Mouse (Mus musculus) heart, postnatal 0 days (tissue): ENCODE data around the gene Atg2b. TPM values are rescaled to one million over a fixed set of nuclear protein-coding genes. Genes with fewer than 3 reads are reported as not detected.

Source experiments
- ATAC-seq: fragments of 200-750 bp; cut with Nextera tagmentation; 2 replicates; pipeline ENCODE4 v1.8.0; 2017; ENCODE audit warnings: low read depth, moderate number of reproducible peaks, moderate library complexity; ENCODE audit not compliant: insufficient read depth
- DNase-seq: peaks from one replicate; pipeline ENCODE4 v3.0.0-alpha.2; 2016; ENCODE audit warnings: low spot score
- H3K27ac ChIP-seq: fragments of 300-500 bp; sonication (generic); 2 replicates; pipeline ENCODE4 v1.5.1; 2014; ENCODE audit warnings: low read depth, mild to moderate bottlenecking
- H3K27me3 ChIP-seq: fragments of 300-500 bp; sonication (generic); 2 replicates; pipeline ENCODE4 v1.6.1; 2014; ENCODE audit warnings: low read length, mixed read lengths; ENCODE audit not compliant: control insufficient read depth, insufficient read depth
- H3K36me3 ChIP-seq: fragments of 300-500 bp; sonication (generic); replicated peaks from 2 replicates; pipeline ENCODE4 v1.6.1; 2014; ENCODE audit warnings: low read length, mixed read lengths; ENCODE audit not compliant: control insufficient read depth, insufficient read depth
- H3K4me1 ChIP-seq: fragments of 300-500 bp; sonication (generic); 2 replicates; pipeline ENCODE4 v1.6.1; 2014; ENCODE audit warnings: antibody characterized with exemption; ENCODE audit not compliant: control insufficient read depth, insufficient read depth
- H3K4me2 ChIP-seq: fragments of 300-500 bp; sonication (generic); 2 replicates; pipeline ENCODE4 v1.6.1; 2014; ENCODE audit warnings: low read depth, mild to moderate bottlenecking, low read length, moderate library complexity
- H3K4me3 ChIP-seq: fragments of 300-500 bp; sonication (generic); 2 replicates; pipeline ENCODE4 v1.5.1; 2014; ENCODE audit warnings: low read depth, low read length
- H3K9ac ChIP-seq: fragments of 300-500 bp; sonication (generic); replicated peaks from 2 replicates; pipeline ENCODE4 v1.6.1; 2014; ENCODE audit warnings: low read depth, low read length, mixed read lengths
- H3K9me3 ChIP-seq: fragments of 300-500 bp; sonication (generic); replicated peaks from 2 replicates; pipeline ENCODE4 v1.6.1; 2016; ENCODE audit warnings: low read length; ENCODE audit not compliant: control insufficient read depth
- CTCF ChIP-seq: IDR thresholded peaks from 2 replicates; pipeline ENCODE4 v1.5.1; 2016; ENCODE audit warnings: antibody characterized with exemption, control low read depth, low read depth
- EP300 ChIP-seq: IDR thresholded peaks from 2 replicates; pipeline ENCODE4 v1.6.1; 2016; ENCODE audit warnings: antibody characterized with exemption, low read depth
- WGBS: fragments of 180-500 bp; shearing (Covaris S2); extraction: QIAGEN DNeasy Blood & Tissue Kit; methylation state at CpG from one replicate; pipeline ENCODE4 v1.1.7; 2014; 5-methylcytosine and 5-hydroxymethylcytosine counted together
- polyA plus RNA-seq: library from polyadenylated mRNA; unstranded; fragments of >200 nt; fragmentation: Nextera tagmentation; extraction: Ambion mirVana; gene quantifications from 2 replicates; pipeline ENCODE4 v1.2.1, GENCODE M21; 2015
- total RNA-seq: library from RNA; depleted of rRNA; stranded (reverse); fragments of >200 nt; gene quantifications from 2 replicates; pipeline ENCODE4 v1.2.3, GENCODE M21; 2014; ENCODE audit warnings: low replicate concordance

The Atg2b gene
- total and polyA plus RNA-seq, 2 experiments from 2014 or later = 5.4 to 20.8 TPM

DNA sequence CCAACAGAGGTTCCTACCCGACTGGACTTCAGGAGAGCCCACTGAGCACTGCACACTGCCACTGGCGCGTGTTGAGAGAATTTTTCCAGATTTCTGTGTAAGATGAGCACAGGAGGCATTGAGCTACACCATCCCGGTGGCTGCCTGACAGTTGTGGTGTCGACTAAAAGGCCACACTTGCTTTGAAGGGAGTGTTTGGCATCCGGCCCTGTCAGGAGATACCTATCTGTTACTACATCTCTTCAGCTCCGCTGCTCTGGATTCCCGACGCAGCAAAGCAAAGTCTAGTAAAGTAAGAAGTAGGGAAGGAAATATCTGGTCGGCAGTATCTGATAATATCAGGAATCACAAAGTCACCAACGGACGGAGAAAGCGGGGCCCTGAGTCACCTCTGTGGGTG is 4.4 kb upstream of the Atg2b start:
- TF ChIP-seq EP300 = no peak
- TF ChIP-seq CTCF = no peak
- Histone ChIP-seq H3K4me1 (peaks cover 7% of the 10 kb centered on the region; the same call in 1 of the 2 replicates), H3K27ac (no peak overlapping the region), H3K36me3 (peaks cover 8% of the 10 kb centered on the region), H3K4me3 (no peak overlapping the region), H3K9ac (no peak overlapping the region), H3K27me3 (no peaks in the 10 kb centered on the region), H3K9me3 (no peaks in the 10 kb centered on the region), H3K4me2 (no peak overlapping the region)
- DNase-seq (no peak), ATAC-seq (no peak)
- 84% methylated on average over 13 of the region's 13 CpGs for WGBS

DNA sequence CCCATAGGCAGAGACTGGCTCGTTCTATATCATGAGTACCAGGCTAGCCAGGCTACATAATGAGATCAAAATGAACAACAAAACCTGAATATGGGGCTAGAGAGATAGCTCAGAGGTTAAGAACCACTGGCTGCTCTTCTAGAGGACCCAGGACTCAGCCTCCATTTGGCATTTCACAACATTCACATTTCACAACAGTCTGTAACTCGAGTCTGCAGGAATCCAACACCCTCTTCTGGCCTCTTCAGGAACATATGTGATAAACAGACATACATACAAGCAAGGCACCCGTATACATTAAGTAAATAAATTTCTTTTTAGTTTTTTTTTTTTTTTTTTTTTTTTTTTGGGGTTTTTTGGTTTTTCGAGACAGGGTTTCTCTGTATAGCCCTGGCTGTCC is 3.5 kb upstream of the Atg2b start:
- TF ChIP-seq EP300 = no peak
- TF ChIP-seq CTCF = no peak
- Histone ChIP-seq H3K9me3 (no peaks in the 10 kb centered on the region), H3K27me3 (no peaks in the 10 kb centered on the region), H3K4me3 (no peak overlapping the region), H3K4me2 (no peak overlapping the region), H3K4me1 (peaks cover 10% of the 10 kb centered on the region; the same call in 1 of the 2 replicates), H3K9ac (no peak overlapping the region), H3K27ac (no peak overlapping the region), H3K36me3 (peaks cover 6% of the 10 kb centered on the region)
- whole genome bisulfite sequencing = 81% methylated on average over 4 of the region's 4 CpGs
- no peak for DNase-seq
- no peak for ATAC-seq

DNA sequence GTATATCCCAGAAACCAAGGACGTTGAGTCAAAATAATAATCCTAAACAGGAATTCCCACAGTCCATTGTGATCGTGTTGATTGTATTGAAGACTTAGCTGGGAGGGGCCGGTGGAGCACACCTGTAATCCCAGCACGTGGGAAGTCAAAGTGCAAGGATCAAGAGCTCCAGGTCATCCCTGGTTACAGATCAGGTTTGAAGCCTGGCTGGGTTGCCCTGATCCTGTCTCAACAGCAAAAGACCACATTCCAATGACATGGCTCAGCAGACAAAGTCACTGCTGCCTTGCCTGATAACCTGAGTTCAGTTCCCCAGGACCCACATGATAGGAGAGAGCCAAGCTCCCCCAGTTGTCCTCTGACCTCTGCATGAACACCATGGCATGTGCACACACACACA is 2.4 kb upstream of the Atg2b start:
- Histone ChIP-seq H3K36me3 (peaks cover 6% of the 10 kb centered on the region), H3K27ac (no peak overlapping the region), H3K27me3 (no peaks in the 10 kb centered on the region), H3K4me2 (no peak overlapping the region), H3K9ac (no peak overlapping the region), H3K4me3 (no peak overlapping the region), H3K4me1 (peaks cover 17% of the 10 kb centered on the region; the same call in 1 of the 2 replicates), H3K9me3 (no peaks in the 10 kb centered on the region)
- DNase-seq (no peak), ATAC-seq (no peak)
- TF ChIP-seq CTCF (no peak), EP300 (no peak)
- 80% methylated on average over 4 of the region's 4 CpGs for WGBS

DNA sequence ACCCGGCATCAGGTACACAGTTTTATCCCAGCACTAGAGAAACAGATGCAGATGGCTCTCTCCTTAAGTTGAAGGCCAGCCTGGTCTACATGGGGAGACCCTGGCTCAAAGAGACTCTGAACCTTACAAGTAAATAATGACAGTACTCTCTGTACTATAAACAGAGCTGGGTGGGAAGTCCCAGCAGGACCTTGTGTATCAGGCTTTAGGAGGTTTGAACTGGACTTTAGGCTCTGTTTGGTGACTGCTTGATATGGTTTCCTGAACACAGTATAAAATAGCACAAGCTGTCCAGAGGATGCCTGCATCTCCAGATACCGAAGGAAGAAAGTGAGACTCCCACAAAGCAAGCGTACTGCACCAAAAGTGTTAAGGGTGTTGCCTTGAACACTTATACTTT is 1.8 kb upstream of the Atg2b start:
- no peak for ATAC-seq
- no peak for DNase-seq
- 79% methylated on average over 3 of the region's 3 CpGs for WGBS
- no peak overlapping the region for H3K9ac ChIP-seq
- no peak overlapping the region for H3K4me2 ChIP-seq
- H3K4me3 ChIP-seq = no peak overlapping the region
- H3K36me3 ChIP-seq = peaks cover 6% of the 10 kb centered on the region
- TF ChIP-seq CTCF (no peak), EP300 (no peak)
- no peaks in the 10 kb centered on the region for H3K9me3 ChIP-seq
- peaks cover 17% of the 10 kb centered on the region; the same call in 1 of the 2 replicates for H3K4me1 ChIP-seq
- no peaks in the 10 kb centered on the region for H3K27me3 ChIP-seq
- H3K27ac ChIP-seq = no peak overlapping the region

DNA sequence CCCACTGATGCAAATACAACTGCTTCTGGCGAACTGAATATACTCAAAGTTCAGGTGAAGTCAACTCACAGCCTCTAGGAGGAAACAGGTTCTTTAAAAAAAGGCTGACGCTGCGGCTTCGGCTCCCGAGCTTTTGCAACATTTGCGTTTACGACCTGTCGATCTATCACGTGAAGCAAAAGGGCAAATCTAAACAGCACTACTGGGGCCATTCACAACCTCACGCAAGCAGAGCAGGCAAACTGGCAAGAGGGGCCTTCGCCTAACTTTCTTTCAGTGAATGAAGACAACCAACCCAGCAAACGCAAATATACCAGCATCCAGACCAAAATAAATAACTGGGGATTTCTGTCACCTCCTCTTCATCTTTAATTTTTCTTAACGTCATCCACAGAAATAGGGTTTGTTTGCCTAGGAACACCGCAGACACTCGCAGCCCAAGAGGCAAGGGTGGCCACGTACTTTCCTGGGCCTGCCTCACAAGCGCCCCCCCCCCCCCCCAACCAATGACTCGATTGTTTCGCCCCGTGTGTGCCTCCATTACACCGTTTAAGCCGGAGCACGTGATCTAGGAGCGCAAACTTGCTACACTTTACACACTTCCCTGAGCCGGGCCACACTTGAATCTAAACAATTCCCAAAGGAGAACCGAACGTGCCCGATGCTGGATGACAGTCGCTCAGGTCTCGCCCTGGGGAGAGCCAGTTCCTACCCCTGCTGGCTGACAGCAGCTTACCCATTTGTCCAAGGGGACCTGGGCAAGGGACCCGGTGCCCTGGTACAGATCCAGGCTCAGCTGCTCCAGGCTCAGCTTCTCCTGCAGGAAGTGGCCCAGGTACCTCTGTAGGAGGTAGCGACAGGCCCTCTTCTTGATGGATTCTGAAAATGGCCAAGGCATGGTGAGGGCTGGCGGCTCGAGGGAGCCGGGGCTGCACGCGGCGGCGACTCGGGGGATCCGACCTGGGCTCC is 794 bp downstream of the Atg2b start, which contains the start of gene Gskip:
TSS of gene Gskip (plus strand) at position 897 of the 969 bp plus-strand sequence.
- Histone ChIP-seq H3K9me3 (no peaks in the 10 kb centered on the region), H3K4me3 (peak within 1 kb of the TSS; percentile 88), H3K36me3 (0 out of 2 replicates have a peak, but pooled peaks cover under 1% of the 10 kb centered on the region), H3K9ac (peak within 1 kb of the TSS; percentile 87), H3K4me1 (peaks cover 17% of the 10 kb centered on the region; the same call in 1 of the 2 replicates), H3K27me3 (no peaks in the 10 kb centered on the region), H3K27ac (peak within 1 kb of the TSS; percentile 90), H3K4me2 (peak within 1 kb of the TSS; percentile 83)
- ATAC-seq = peak; percentile 21
- WGBS = under 1% methylated on average over 41 of the region's 41 CpGs
- TF ChIP-seq EP300 (no peak), CTCF (no peak)
- peak; percentile 52 for DNase-seq
